Mouse (Mus musculus) C2C12 (cell line): Measurements from ENCODE around the gene Osbpl3. TPM values are rescaled to one million over a fixed set of nuclear protein-coding genes. Genes with fewer than 3 reads are reported as not detected.

Source experiments
- H3K27me3 ChIP-seq: one replicate; pipeline ENCODE4 v1.6.1; 2011; ENCODE audit not compliant: control insufficient read depth, insufficient read depth, insufficient read length
- H3K36me3 ChIP-seq: one replicate; pipeline ENCODE4 v1.6.1; 2011; ENCODE audit not compliant: control insufficient read depth, insufficient read depth
- H3K4me3 ChIP-seq: one replicate; pipeline ENCODE4 v1.5.1; 2011; ENCODE audit warnings: mild to moderate bottlenecking, control low read depth; ENCODE audit not compliant: poor library complexity, insufficient read depth, severe bottlenecking
- H3K79me2 ChIP-seq: one replicate; pipeline ENCODE4 v1.6.1; 2011; ENCODE audit not compliant: control insufficient read depth, insufficient read depth
- H3K79me3 ChIP-seq: one replicate; pipeline ENCODE4 v1.6.1; 2011; ENCODE audit warnings: low read depth, control low read depth
- H3ac ChIP-seq: one replicate; pipeline ENCODE3; 2011; ENCODE audit warnings: low read depth; ENCODE audit not compliant: control insufficient read depth, insufficient read length
- CEBPB ChIP-seq: IDR thresholded peaks from one replicate; pipeline ENCODE4 v1.6.1; 2011; ENCODE audit warnings: low read depth, mild to moderate bottlenecking, control low read depth, moderate library complexity
- CTCF ChIP-seq: IDR thresholded peaks from one replicate; pipeline ENCODE4 v1.5.1; 2011; ENCODE audit not compliant: control insufficient read depth, insufficient read depth, insufficient read length
- FOSL1 ChIP-seq: IDR thresholded peaks from one replicate; pipeline ENCODE4 v1.8.0; 2011; ENCODE audit warnings: mild to moderate bottlenecking, low read length; ENCODE audit not compliant: poor library complexity, insufficient read depth, severe bottlenecking
- MAX ChIP-seq: IDR thresholded peaks from one replicate; pipeline ENCODE4 v1.6.1; 2011; ENCODE audit warnings: mild to moderate bottlenecking, control low read depth
- MYOD1 ChIP-seq: IDR thresholded peaks from one replicate; pipeline ENCODE4 v1.6.1; 2011; ENCODE audit warnings: low read depth; ENCODE audit not compliant: control insufficient read depth, insufficient read length
- MYOG ChIP-seq: IDR thresholded peaks from one replicate; pipeline ENCODE4 v1.6.1; 2011; ENCODE audit not compliant: control insufficient read depth, insufficient read length; ENCODE audit errors: extremely low read depth
- polyA plus RNA-seq: library from polyadenylated mRNA; unstranded; fragments of >200 nt; fragmentation: generic; extraction: Trizol; gene quantifications from one replicate; pipeline ENCODE4 v1.2.1, GENCODE M21; 2012; ENCODE audit warnings: missing spikeins

Gene Osbpl3
- polyA plus RNA-seq, 1 experiment: 17.6 TPM

DNA sequence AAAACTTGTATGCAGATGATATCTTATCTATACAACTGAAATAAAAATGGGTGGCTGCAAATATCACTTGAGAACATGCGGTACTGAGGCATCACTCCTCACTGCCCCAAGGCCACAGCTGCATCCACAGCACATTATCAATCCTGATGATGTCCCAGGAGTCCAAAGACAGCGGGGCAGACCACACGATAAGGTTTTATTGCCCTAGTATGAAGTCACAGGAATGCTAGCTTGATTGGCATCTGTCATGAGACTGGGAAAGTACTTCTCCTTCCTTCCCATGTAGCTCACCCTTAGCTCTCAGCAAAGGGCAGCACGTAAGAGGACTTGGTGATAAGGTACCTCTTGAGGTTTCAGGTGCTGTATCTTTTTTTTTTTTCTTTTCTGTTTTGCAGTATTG is 211.9 kb downstream of the Osbpl3 start:
- TF ChIP-seq MAX: no peak
- TF ChIP-seq CEBPB: no peak
- no peak for TF ChIP-seq MYOD1
- TF ChIP-seq CTCF: no peak
- no peak for TF ChIP-seq FOSL1
- no peak for TF ChIP-seq MYOG
- H3K27me3 ChIP-seq: no peaks in the 10 kb centered on the region

More for the DNA sequence above, 211.9 kb downstream of the Osbpl3 start:
- H3ac ChIP-seq: no peak overlapping the region
- H3K36me3 ChIP-seq: peaks cover 40% of the 10 kb centered on the region
- H3K79me2 ChIP-seq: peaks cover 19% of the 10 kb centered on the region
- no peak overlapping the region for H3K4me3 ChIP-seq
- peaks cover 4% of the 10 kb centered on the region for H3K79me3 ChIP-seq

Other genes starting within 250 kb of the Osbpl3 start
- gene Gsdme, start 192.3 kb downstream of the Osbpl3 start, polyA plus RNA-seq: 22.3 TPM
- gene Cycs, start 110.3 kb upstream of the Osbpl3 start, polyA plus RNA-seq: 65.5 TPM
- not detected for gene 4921507P07Rik, start 140.4 kb upstream of the Osbpl3 start, polyA plus RNA-seq
- not detected for gene Npvf, start 198.2 kb upstream of the Osbpl3 start, polyA plus RNA-seq